Mouse (Mus musculus): Measurements from ENCODE around the gene Arvcf. TPM values are rescaled to one million over a fixed set of nuclear protein-coding genes. Genes with fewer than 3 reads are reported as not detected.

Gene Arvcf
- total and polyA plus RNA-seq, 3 experiments = 9.1 to 14.5 TPM; not detected in 1

DNA sequence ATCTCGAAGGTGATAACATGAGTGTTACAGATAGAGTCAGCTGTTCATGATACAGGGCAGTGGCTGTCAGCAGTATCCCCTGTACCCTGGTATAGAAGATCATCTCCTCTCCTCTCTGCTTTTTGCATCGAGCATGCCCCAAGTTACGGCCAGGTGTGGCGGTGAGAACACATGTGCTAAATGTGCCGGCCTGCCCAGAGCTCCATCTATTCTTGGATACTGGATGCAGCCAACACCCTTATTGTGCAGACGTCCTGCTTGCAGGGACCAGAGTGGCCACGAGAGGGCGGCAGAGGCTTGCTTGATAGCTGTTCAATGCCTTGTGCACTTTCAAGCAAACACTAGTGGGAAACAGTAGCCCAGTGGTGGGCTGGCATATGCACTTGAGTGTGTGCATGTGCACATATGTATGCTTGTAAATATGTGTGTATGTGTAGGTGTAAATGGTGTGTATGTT, 95.4 kb downstream of the Arvcf start (continued):
- TF ChIP-seq RAD21 (IDR thresholded peaks at IDR 0.05; ENCODE audit: low read depth, low read length) = peak; percentile 99
- peak; percentile 98 to 99 (median 99) for TF ChIP-seq CTCF (IDR thresholded peaks at IDR 0.05 in 2 of 3, conservative IDR thresholded peaks at IDR 0.05 in 1 of 3; ENCODE audit: control insufficient read depth in 1 of 3, insufficient read depth in 1 of 3, low read depth in 2 of 3, low read length in 3 of 3, poor library complexity in 1 of 3, severe bottlenecking in 1 of 3)
- TF ChIP-seq NELFE (IDR thresholded peaks at IDR 0.05; ENCODE audit: low read depth, low read length) = no peak
- TF ChIP-seq ZMIZ1 (IDR thresholded peaks at IDR 0.05; ENCODE audit: low read depth, low read length) = no peak
- no peak for TF ChIP-seq POLR2AphosphoS2 (IDR thresholded peaks at IDR 0.05; ENCODE audit: low read length)
- TF ChIP-seq ETS1 (IDR thresholded peaks at IDR 0.05; ENCODE audit: low read depth, low read length) = no peak
- no peak for TF ChIP-seq POLR2A (IDR thresholded peaks at IDR 0.05; ENCODE audit: control insufficient read depth in 1 of 2, insufficient read depth in 1 of 2, low read depth in 1 of 2, low read length in 2 of 2, poor library complexity in 1 of 2)
- no peak for TF ChIP-seq ZKSCAN1 (IDR thresholded peaks at IDR 0.05; ENCODE audit: low read depth, low read length)
- TF ChIP-seq MYC (IDR thresholded peaks at IDR 0.05; ENCODE audit: low read depth, low read length) = no peak
- TF ChIP-seq CHD1 (IDR thresholded peaks at IDR 0.05; ENCODE audit: low read depth, low read length) = no peak
- TF ChIP-seq MAX (IDR thresholded peaks at IDR 0.05; ENCODE audit: low read length) = no peak
- 0 out of 2 replicates have a peak, but pooled peaks have one; percentile 27 for TF ChIP-seq MXI1 (IDR thresholded peaks at IDR 0.05; ENCODE audit: low read depth, low read length)

DNA sequence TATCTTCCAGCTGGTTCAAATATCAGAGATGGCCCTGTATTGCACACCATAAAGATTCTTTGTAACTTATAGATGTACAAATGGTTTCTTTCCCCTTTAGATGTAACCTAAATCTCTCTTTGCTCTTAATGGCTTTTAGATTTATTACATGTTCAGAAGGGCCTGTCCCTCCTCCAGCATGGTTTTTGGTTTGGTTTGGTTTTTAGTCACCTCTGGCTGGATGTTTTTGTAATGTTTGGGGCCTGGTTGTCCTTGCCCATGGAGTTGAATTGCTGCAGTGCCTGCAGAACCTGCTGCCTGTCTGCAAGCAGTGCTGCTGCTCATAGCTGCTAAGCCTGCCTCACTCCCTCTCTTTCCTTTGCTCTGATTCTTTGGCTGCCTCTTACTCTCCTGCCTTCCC, 99.3 kb downstream of the Arvcf start:
- H3K27ac ChIP-seq (ENCODE audit: control insufficient read depth, low read depth, low read length) = no peak overlapping the region
- H3K36me3 ChIP-seq (ENCODE audit: control insufficient read depth in 1 of 2, insufficient read depth in 2 of 2, low read length in 2 of 2) = peaks cover 0 to 4% of the 10 kb centered on the region in 2 experiments; a peak in 1 of 4 replicates
- no peaks in the 10 kb centered on the region for H3K27me3 ChIP-seq (ENCODE audit: control insufficient read depth in 1 of 2, insufficient read depth in 2 of 2, low read length in 2 of 2)
- no peaks in the 10 kb centered on the region for H3K9me3 ChIP-seq (replicated peaks; ENCODE audit: insufficient read depth, low read length)
- no peaks in the 10 kb centered on the region for H3K4me1 ChIP-seq (ENCODE audit: control insufficient read depth in 1 of 2, insufficient read depth in 2 of 2, low read length in 2 of 2)
- H3K79me2 ChIP-seq (ENCODE audit: control insufficient read depth, insufficient read depth, low read length, poor library complexity) = no peaks in the 10 kb centered on the region
- TF ChIP-seq ZC3H11A (IDR thresholded peaks at IDR 0.05; ENCODE audit: low read depth, low read length) = no peak
- no peak for TF ChIP-seq E2F4 (IDR thresholded peaks at IDR 0.05; ENCODE audit: borderline replicate concordance, low read depth, low read length)
- TF ChIP-seq MEF2A (IDR thresholded peaks at IDR 0.05; ENCODE audit: extremely low read depth, insufficient replicate concordance, low read depth, low read length, poor library complexity, severe bottlenecking) = no peak
- no peak for TF ChIP-seq TAL1 (IDR thresholded peaks at IDR 0.05; ENCODE audit: low read length)
- no peak for TF ChIP-seq GATA1 (IDR thresholded peaks at IDR 0.05; ENCODE audit: low read depth, low read length)
- no peak for TF ChIP-seq HCFC1 (IDR thresholded peaks at IDR 0.05; ENCODE audit: low read depth, low read length)
- no peak overlapping the region for H3K4me3 ChIP-seq (ENCODE audit: control insufficient read depth in 1 of 2, insufficient read depth in 1 of 2, low read depth in 2 of 2, low read length in 2 of 2)
- DNase-seq (ENCODE audit: low read depth, low spot score) = no peak
- no peak overlapping the region for H3K9ac ChIP-seq (ENCODE audit: control insufficient read depth, low read depth, low read length, poor library complexity, severe bottlenecking)

DNA sequence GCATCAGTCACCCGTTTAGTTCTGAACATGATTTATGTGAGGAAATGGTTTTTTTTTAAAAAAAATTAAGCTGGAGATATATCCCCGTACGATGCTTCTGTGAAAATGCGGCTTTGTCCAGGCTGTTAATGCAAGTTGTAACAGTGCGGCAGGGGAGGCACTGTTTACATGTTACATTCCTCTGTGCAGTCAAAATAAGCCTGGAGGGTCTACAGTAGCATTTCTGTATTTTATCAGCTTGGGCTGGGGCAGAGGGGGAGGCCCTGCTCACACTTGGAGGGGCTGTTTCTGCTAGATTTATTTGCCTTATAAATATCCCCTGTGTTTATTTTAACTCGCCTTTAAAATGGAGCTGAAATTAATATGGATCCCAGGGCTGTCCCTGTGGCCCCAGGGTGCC, 100.1 kb downstream of the Arvcf start:
- DNase-seq (ENCODE audit: low read depth, low spot score) = no peak
- Histone ChIP-seq H3K27me3 (ENCODE audit: control insufficient read depth in 1 of 2, insufficient read depth in 2 of 2, low read length in 2 of 2) (no peaks in the 10 kb centered on the region), H3K27ac (ENCODE audit: control insufficient read depth, low read depth, low read length) (no peak overlapping the region), H3K9ac (ENCODE audit: control insufficient read depth, low read depth, low read length, poor library complexity, severe bottlenecking) (no peak overlapping the region), H3K9me3 (replicated peaks; ENCODE audit: insufficient read depth, low read length) (no peaks in the 10 kb centered on the region), H3K4me1 (ENCODE audit: control insufficient read depth in 1 of 2, insufficient read depth in 2 of 2, low read length in 2 of 2) (no peaks in the 10 kb centered on the region), H3K36me3 (ENCODE audit: control insufficient read depth in 1 of 2, insufficient read depth in 2 of 2, low read length in 2 of 2) (peaks cover 0 to 4% of the 10 kb centered on the region in 2 experiments; a peak in 1 of 4 replicates), H3K79me2 (ENCODE audit: control insufficient read depth, insufficient read depth, low read length, poor library complexity) (no peaks in the 10 kb centered on the region), H3K4me3 (ENCODE audit: control insufficient read depth in 1 of 2, insufficient read depth in 1 of 2, low read depth in 2 of 2, low read length in 2 of 2) (no peak overlapping the region)
- TF ChIP-seq KAT2A (conservative IDR thresholded peaks at IDR 0.05; ENCODE audit: low read depth, low read length) (no peak), TAL1 (IDR thresholded peaks at IDR 0.05; ENCODE audit: low read length) (no peak)

Measured in MEL (cell line).